Mouse (Mus musculus) heart, adult 9 months (tissue): ENCODE results near the gene Brca2.
A peak's percentile ranks its signal among the peaks of the same experiment; 100 is the strongest.

ENCODE experiments used
- DNase-seq, 2 experiments: peaks; one replicate each; pipeline ENCODE4 v3.0.0; 2022; ENCODE audit warnings: low spot score in 2 of 2

Brca2 gene

GRCm38 (mm10) chr5:150598202-150599119, 76.0 kb downstream of the Brca2 start:
- DNase-seq: no peak

- DNase-seq: no peak
Observed at GRCm38 (mm10) chr5:150599301-150600294, 77.2 kb downstream of the Brca2 start.

- DNase-seq: peak in 1 of 2 experiments; percentile 26
Observed at GRCm38 (mm10) chr5:150600554-150601440, 78.4 kb downstream of the Brca2 start.

DNA sequence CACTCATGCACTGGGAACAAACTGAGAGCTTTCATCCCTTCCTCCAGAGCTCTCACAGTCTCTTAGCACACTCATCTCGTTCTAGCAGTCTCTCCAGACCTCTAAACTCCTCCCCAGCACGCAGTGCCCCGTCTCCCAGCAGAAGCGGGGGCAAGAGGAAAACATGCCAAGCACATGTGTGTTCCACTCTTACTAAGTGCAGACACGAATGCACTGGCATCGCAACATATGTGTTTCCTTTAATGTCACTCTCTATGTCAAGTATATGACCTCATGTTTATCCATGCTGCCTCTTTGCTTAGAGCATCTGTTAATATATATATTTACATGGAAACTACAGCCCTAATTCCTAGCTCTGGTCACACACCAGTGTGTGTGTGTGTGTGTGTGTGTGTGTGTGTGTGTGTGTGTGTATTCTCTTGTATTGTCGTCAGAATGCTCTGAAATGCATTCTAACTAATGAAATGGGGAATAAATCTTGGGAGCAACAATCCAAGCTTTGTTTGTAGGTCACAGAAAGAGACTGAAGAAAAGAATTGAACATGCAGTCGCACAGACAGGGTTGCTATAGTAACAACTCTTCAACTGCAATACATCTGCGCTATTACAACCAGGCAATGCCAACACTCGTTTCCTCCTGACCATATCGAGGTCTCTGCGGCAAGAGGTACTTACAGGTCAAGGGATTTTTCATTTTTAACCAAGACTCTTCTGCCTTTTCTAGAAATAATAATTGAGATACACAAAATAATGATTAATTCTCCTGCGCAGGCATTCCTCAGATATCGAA, 79.2 kb downstream of the Brca2 start:
- no peak for DNase-seq

DNA sequence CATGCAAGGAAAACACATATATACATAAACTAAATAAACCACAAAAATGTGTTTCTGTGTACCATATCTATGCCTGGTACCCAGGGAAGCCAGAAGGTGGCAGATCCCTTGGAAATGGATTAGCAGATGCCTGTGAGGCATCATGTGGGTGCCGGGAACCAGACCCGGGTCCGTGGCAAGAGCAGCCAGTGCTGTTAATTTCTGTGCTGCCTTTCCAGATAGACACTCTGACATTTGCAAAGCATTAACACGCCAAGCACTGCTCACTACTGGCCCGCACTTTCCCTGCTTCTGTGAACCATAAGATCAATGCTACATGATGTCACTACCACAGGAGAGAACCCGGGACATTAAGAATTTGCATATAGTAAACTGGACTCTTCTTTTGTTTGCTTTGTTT, 83.7 kb downstream of the Brca2 start:
- DNase-seq: no peak

- DNase-seq: no peak
Observed at GRCm38 (mm10) chr5:150607631-150608030, 85.2 kb downstream of the Brca2 start.

DNA sequence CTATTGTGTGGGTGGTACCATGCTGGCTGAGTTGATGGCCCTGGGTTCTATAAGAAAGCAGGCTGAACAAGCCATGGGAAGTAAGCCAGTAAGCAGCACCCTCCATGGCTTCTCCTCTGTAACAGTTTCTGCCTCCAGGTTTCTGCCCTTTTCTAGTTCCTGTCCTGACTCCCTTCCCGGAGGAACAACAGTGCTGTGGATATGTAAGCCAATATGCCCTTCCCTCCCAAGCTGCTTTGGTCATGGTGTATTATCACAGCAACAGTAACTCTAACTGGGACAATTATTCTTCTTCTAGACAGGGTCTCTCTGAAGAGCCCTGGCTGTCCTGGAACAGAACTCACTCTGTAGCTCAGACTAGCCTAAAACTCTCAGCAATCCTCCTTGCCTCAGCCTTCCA, 88.7 kb downstream of the Brca2 start:
- DNase-seq: no peak

- no peak for DNase-seq
Observed at GRCm38 (mm10) chr5:150611697-150612096, 89.3 kb downstream of the Brca2 start.

DNA sequence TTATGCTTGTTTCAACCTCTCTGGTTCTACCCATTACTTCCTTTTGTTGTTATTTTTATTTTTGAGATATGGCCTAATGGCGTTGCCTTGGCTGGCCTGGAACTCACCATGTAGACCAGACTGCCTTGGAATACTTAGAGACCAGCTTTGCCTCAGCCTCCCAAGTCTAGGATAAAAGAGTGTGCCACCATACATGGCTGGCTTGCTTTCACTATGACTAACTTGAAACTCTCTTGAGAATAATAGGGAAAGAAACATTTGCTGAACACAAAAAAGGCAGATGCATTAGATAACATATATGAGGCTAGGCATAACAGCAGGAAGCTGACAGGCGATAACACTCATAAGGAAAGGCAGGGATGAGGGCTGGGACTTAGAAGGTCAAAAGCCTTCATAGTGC, 91.6 kb downstream of the Brca2 start:
- no peak for DNase-seq

DNA sequence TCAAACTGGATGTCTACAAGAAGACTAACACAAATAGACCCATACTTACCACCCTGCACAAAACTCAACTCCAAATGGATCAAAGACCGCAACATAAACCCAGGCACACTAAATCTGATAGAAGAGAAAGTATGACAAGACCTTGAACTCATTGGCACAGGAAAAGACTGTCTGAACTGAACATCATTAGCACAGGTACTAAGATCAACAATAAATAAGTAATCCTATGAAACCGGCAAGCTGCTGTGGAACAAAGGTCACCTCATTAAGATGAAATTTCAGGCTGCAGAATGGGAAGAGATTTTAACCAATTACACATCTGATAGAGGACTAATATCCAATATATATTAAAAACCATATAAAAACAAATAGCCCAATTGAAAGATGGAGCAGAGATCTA, 93.8 kb downstream of the Brca2 start:
- DNase-seq: no peak

GRCm38 (mm10) chr5:150616731-150617130, 94.3 kb downstream of the Brca2 start:
- DNase-seq: no peak

GRCm38 (mm10) chr5:150618599-150619355, 96.3 kb downstream of the Brca2 start:
- DNase-seq: no peak
